Mouse (Mus musculus) liver, embryonic 13.5 days (tissue): ENCODE results near the gene Slc18a3. TPM values are rescaled to one million over a fixed set of nuclear protein-coding genes. Genes with fewer than 3 reads are reported as not detected.
A peak's percentile ranks its signal among the peaks of the same experiment; 100 is the strongest.

ENCODE experiments used
- ATAC-seq: fragments of 200-750 bp; cut with Nextera tagmentation; 2 replicates; pipeline ENCODE4 v1.8.0; 2017; ENCODE audit warnings: low read depth, mild to moderate bottlenecking, moderate number of reproducible peaks, moderate library complexity
- DNase-seq: peaks from one replicate; pipeline ENCODE4 v3.0.0; 2022
- H3K27ac ChIP-seq: fragments of 300-500 bp; sonication (generic); 2 replicates; pipeline ENCODE4 v1.5.1; 2015; ENCODE audit warnings: moderate library complexity, mild to moderate bottlenecking, inconsistent platforms
- H3K27me3 ChIP-seq: fragments of 300-500 bp; sonication (generic); 2 replicates; pipeline ENCODE4 v1.6.1; 2015; ENCODE audit warnings: mild to moderate bottlenecking, inconsistent platforms
- H3K36me3 ChIP-seq: fragments of 300-500 bp; sonication (generic); 2 replicates; pipeline ENCODE4 v1.6.1; 2015; ENCODE audit warnings: mild to moderate bottlenecking, inconsistent platforms
- H3K4me1 ChIP-seq: fragments of 300-500 bp; sonication (generic); replicated peaks from 2 replicates; pipeline ENCODE4 v1.6.1; 2015; ENCODE audit warnings: inconsistent platforms
- H3K4me2 ChIP-seq: fragments of 300-500 bp; sonication (generic); 2 replicates; pipeline ENCODE4 v1.6.1; 2015; ENCODE audit warnings: inconsistent platforms, mild to moderate bottlenecking, moderate library complexity
- H3K4me3 ChIP-seq: fragments of 300-500 bp; sonication (generic); replicated peaks from 2 replicates; pipeline ENCODE4 v1.5.1; 2015; ENCODE audit warnings: mild to moderate bottlenecking, inconsistent platforms
- H3K9ac ChIP-seq: fragments of 300-500 bp; sonication (generic); 2 replicates; pipeline ENCODE4 v1.6.1; 2015; ENCODE audit warnings: mild to moderate bottlenecking, inconsistent platforms
- H3K9me3 ChIP-seq: fragments of 300-500 bp; sonication (generic); replicated peaks from 2 replicates; pipeline ENCODE4 v1.6.1; 2016; ENCODE audit warnings: inconsistent platforms
- WGBS: fragments of 180-500 bp; shearing (Covaris S2); methylation state at CpG from one replicate; pipeline ENCODE4 v1.1.7; 2015; ENCODE audit not compliant: insufficient replicate concordance; 5-methylcytosine and 5-hydroxymethylcytosine counted together
- polyA plus RNA-seq: library from polyadenylated mRNA; unstranded; fragments of >200 nt; fragmentation: Nextera tagmentation; extraction: Ambion mirVana; gene quantifications from 2 replicates; pipeline ENCODE4 v1.2.1, GENCODE M21; 2015

Gene Slc18a3
- polyA plus RNA-seq, 1 experiment from 2014 or later, result not detected

- 0 out of 2 replicates have a peak, but pooled peaks cover 5% of the 10 kb centered on the region for H3K4me1 ChIP-seq
- H3K27ac ChIP-seq, result no peak overlapping the region
- no peak overlapping the region for H3K4me2 ChIP-seq
- no peaks in the 10 kb centered on the region for H3K9me3 ChIP-seq
- no peaks in the 10 kb centered on the region for H3K36me3 ChIP-seq
- H3K9ac ChIP-seq, result no peak overlapping the region
- no peak overlapping the region for H3K4me3 ChIP-seq
- peaks cover 29% of the 10 kb centered on the region for H3K27me3 ChIP-seq
- DNase-seq (no peak), ATAC-seq (no peak)
- WGBS, result 42% methylated on average over 8 of the region's 8 CpGs
Observed at GRCm38 (mm10) chr14:32496115-32496850, 31.6 kb upstream of the Slc18a3 start.

- DNase-seq (no peak), ATAC-seq (no peak)
- 0 out of 2 replicates have a peak overlapping the region, but pooled peaks have one; percentile 13 for H3K4me2 ChIP-seq
- H3K36me3 ChIP-seq, result no peaks in the 10 kb centered on the region
- H3K4me1 ChIP-seq, result 0 out of 2 replicates have a peak, but pooled peaks cover 5% of the 10 kb centered on the region
- H3K27ac ChIP-seq, result no peak overlapping the region
- peaks cover 29% of the 10 kb centered on the region for H3K27me3 ChIP-seq
- no peak overlapping the region for H3K4me3 ChIP-seq
- H3K9me3 ChIP-seq, result no peaks in the 10 kb centered on the region
- 14% methylated on average over 13 of the region's 13 CpGs for WGBS
- H3K9ac ChIP-seq, result no peak overlapping the region
Observed at GRCm38 (mm10) chr14:32492521-32492920, 27.9 kb upstream of the Slc18a3 start.

DNA sequence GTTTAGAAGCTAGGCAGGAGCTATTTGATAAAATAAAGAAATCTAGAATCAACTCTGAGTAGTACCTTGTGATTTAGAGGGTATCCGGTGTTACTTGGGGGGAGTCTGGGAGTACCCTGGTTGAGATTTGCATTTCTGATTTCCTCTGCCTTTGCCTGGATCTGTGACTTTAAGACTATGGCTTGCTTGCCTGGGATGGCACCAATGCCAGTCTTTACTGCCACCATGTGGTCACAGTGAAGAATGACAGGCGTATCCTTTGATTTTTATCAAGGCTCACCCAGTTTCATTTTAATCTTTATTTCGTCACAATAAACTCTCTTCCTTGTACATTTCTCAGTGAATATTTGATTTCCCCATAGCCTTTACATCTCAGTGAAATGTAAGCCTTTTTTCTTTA lies 17.4 kb upstream of the Slc18a3 start:
- no peaks in the 10 kb centered on the region for H3K36me3 ChIP-seq
- H3K4me1 ChIP-seq, result no peaks in the 10 kb centered on the region
- H3K9ac ChIP-seq, result no peak overlapping the region
- no peaks in the 10 kb centered on the region for H3K9me3 ChIP-seq
- 7% methylated on average over 3 of the region's 3 CpGs for WGBS
- no peak overlapping the region for H3K4me3 ChIP-seq
- DNase-seq, result no peak
- H3K27me3 ChIP-seq, result 0 out of 2 replicates have a peak, but pooled peaks cover 5% of the 10 kb centered on the region
- no peak for ATAC-seq
- H3K4me2 ChIP-seq, result no peak overlapping the region
- no peak overlapping the region for H3K27ac ChIP-seq

DNA sequence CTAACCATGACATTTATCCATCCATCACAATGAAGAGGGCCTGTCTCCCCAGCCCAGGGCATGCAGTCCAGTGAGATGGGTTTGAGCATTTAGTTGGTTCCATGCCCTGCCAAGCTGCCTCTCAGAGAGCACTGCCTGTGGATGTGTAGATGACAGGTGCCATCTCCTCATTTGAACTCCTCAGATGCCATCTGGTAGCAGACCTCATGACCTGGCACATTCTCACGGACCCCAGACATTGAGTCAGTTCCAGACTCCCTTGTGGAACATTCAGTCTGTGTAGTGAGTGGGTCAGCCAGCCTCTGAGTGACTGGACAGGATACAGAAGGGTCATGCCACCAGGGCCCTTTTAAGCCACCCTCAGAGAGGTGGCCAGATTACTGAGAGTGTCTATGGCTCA lies 12.9 kb upstream of the Slc18a3 start:
- no peak overlapping the region for H3K4me2 ChIP-seq
- DNase-seq (no peak), ATAC-seq (no peak)
- WGBS, result 50% methylated on average over 1 of the region's 1 CpGs
- no peaks in the 10 kb centered on the region for H3K9me3 ChIP-seq
- 0 out of 2 replicates have a peak, but pooled peaks cover 5% of the 10 kb centered on the region for H3K27me3 ChIP-seq
- no peak overlapping the region for H3K27ac ChIP-seq
- no peaks in the 10 kb centered on the region for H3K4me1 ChIP-seq
- no peak overlapping the region for H3K9ac ChIP-seq
- H3K36me3 ChIP-seq, result no peaks in the 10 kb centered on the region
- H3K4me3 ChIP-seq, result no peak overlapping the region

- Histone ChIP-seq H3K27me3 (0 out of 2 replicates have a peak, but pooled peaks cover 5% of the 10 kb centered on the region), H3K36me3 (no peaks in the 10 kb centered on the region), H3K4me1 (no peaks in the 10 kb centered on the region), H3K4me3 (no peak overlapping the region), H3K27ac (no peak overlapping the region), H3K9me3 (no peaks in the 10 kb centered on the region), H3K9ac (no peak overlapping the region), H3K4me2 (no peak overlapping the region)
- 40% methylated on average over 6 of the region's 6 CpGs for WGBS
- ATAC-seq (no peak), DNase-seq (no peak)
Observed at GRCm38 (mm10) chr14:32476559-32476958, 11.9 kb upstream of the Slc18a3 start.

GRCm38 (mm10) chr14:32472996-32473395 lies 8.3 kb upstream of the Slc18a3 start:
- WGBS, result 13% methylated on average over 4 of the region's 4 CpGs
- H3K4me3 ChIP-seq, result no peak overlapping the region
- H3K4me1 ChIP-seq, result no peaks in the 10 kb centered on the region
- H3K9ac ChIP-seq, result no peak overlapping the region
- no peak overlapping the region for H3K4me2 ChIP-seq
- ATAC-seq, result no peak
- no peak overlapping the region for H3K27ac ChIP-seq
- no peak for DNase-seq
- 0 out of 2 replicates have a peak, but pooled peaks cover 8% of the 10 kb centered on the region for H3K27me3 ChIP-seq
- no peaks in the 10 kb centered on the region for H3K36me3 ChIP-seq
- H3K9me3 ChIP-seq, result no peaks in the 10 kb centered on the region

DNA sequence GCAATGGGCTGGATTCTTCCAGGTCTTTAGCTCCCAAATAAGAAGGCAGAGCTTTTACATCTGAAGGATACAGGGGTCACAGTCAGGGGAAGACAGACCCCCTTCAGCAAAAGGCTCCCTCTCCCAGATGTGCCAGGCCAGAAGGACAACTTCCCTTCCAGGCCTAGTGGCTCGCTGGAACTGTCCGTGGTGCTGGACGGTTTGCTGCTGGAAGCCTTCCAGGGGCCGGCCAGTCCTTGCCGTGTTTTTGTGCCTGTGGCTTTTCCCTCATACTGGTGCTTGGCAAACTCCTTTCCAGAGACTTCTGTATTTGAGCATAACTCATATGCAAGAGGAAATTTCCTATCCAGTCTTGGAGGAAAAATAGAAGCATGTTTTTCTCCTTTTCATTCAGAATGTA lies 3.0 kb upstream of the Slc18a3 start:
- H3K4me2 ChIP-seq, result no peak overlapping the region
- WGBS, result 8% methylated on average over 5 of the region's 5 CpGs
- H3K27ac ChIP-seq, result no peak overlapping the region
- no peaks in the 10 kb centered on the region for H3K36me3 ChIP-seq
- ATAC-seq (no peak), DNase-seq (no peak)
- peaks cover 59% of the 10 kb centered on the region for H3K27me3 ChIP-seq
- no peak overlapping the region for H3K4me3 ChIP-seq
- no peaks in the 10 kb centered on the region for H3K9me3 ChIP-seq
- H3K4me1 ChIP-seq, result no peaks in the 10 kb centered on the region
- no peak overlapping the region for H3K9ac ChIP-seq

GRCm38 (mm10) chr14:32465889-32466288 lies 1.2 kb upstream of the Slc18a3 start, which contains the start of gene Chat:
TSS of gene Chat (minus strand) at chr14:32465989.
- 0 out of 2 replicates have a peak within 1 kb of the TSS, but pooled peaks have one; percentile 8 for H3K4me3 ChIP-seq

GRCm38 (mm10) chr14:32465506-32465870 lies 838 bp upstream of the Slc18a3 start:
- H3K4me3 ChIP-seq, result no peak overlapping the region
- ATAC-seq (no peak), DNase-seq (no peak)
- WGBS, result 4% methylated on average over 8 of the region's 11 CpGs
- H3K4me1 ChIP-seq, result no peaks in the 10 kb centered on the region
- H3K36me3 ChIP-seq, result no peaks in the 10 kb centered on the region
- no peak overlapping the region for H3K4me2 ChIP-seq
- H3K27ac ChIP-seq, result no peak overlapping the region
- no peaks in the 10 kb centered on the region for H3K9me3 ChIP-seq
- H3K27me3 ChIP-seq, result peaks cover 80% of the 10 kb centered on the region
- no peak overlapping the region for H3K9ac ChIP-seq

More at GRCm38 (mm10) chr14:32465889-32466288, 1.2 kb upstream of the Slc18a3 start, which contains the start of gene Chat:
- Histone ChIP-seq H3K36me3 (no peaks in the 10 kb centered on the region), H3K4me2 (0 out of 2 replicates have a peak within 1 kb of the TSS, but pooled peaks have one; percentile 29), H3K27ac (no peak within 1 kb of the TSS), H3K9ac (no peak within 1 kb of the TSS), H3K9me3 (no peaks in the 10 kb centered on the region), H3K4me1 (no peaks in the 10 kb centered on the region), H3K27me3 (peaks cover 76% of the 10 kb centered on the region)
- ATAC-seq (no peak), DNase-seq (no peak)
- 16% methylated on average over 13 of the region's 13 CpGs for WGBS

- no peaks in the 10 kb centered on the region for H3K9me3 ChIP-seq
- 5% methylated on average over 74 of the region's 74 CpGs for WGBS
- no peaks in the 10 kb centered on the region for H3K4me1 ChIP-seq
- H3K9ac ChIP-seq, result no peak overlapping the region
- H3K27me3 ChIP-seq, result peaks cover 95% of the 10 kb centered on the region
- H3K27ac ChIP-seq, result no peak overlapping the region
- H3K4me2 ChIP-seq, result no peak overlapping the region
- DNase-seq, result no peak
- ATAC-seq, result no peak
- H3K4me3 ChIP-seq, result no peak overlapping the region
- H3K36me3 ChIP-seq, result no peaks in the 10 kb centered on the region
Observed at GRCm38 (mm10) chr14:32463211-32464040, 1.2 kb downstream of the Slc18a3 start.

- Histone ChIP-seq H3K4me2 (no peak overlapping the region), H3K27me3 (peaks cover 6% of the 10 kb centered on the region; the same call in 1 of the 2 replicates), H3K4me3 (no peak overlapping the region), H3K36me3 (no peaks in the 10 kb centered on the region), H3K9me3 (no peaks in the 10 kb centered on the region), H3K27ac (no peak overlapping the region), H3K4me1 (no peaks in the 10 kb centered on the region), H3K9ac (no peak overlapping the region)
- 8% methylated on average over 4 of the region's 4 CpGs for WGBS
- no peak for DNase-seq
- ATAC-seq, result no peak
Observed at GRCm38 (mm10) chr14:32452552-32452951, 12.1 kb downstream of the Slc18a3 start.
